Mouse (Mus musculus) thymus, adult 2 months (tissue): ENCODE data around the gene Rnasek.

Source experiments
- CTCF ChIP-seq: fragments of 200-500 bp; IDR thresholded peaks from 2 replicates; pipeline ENCODE4 v1.5.1; 2012; ENCODE audit warnings: mild to moderate bottlenecking, control low read depth, low read length, moderate library complexity, borderline replicate concordance; ENCODE audit not compliant: control insufficient read depth, poor library complexity, insufficient read depth; ENCODE audit errors: extremely low read depth
- POLR2A ChIP-seq: fragments of 200-500 bp; IDR thresholded peaks from 2 replicates; pipeline ENCODE4 v1.6.1; 2012; ENCODE audit warnings: mild to moderate bottlenecking, low read length, control low read depth, moderate library complexity; ENCODE audit not compliant: control insufficient read depth, poor library complexity, insufficient read depth; ENCODE audit errors: extremely low read depth

DNA sequence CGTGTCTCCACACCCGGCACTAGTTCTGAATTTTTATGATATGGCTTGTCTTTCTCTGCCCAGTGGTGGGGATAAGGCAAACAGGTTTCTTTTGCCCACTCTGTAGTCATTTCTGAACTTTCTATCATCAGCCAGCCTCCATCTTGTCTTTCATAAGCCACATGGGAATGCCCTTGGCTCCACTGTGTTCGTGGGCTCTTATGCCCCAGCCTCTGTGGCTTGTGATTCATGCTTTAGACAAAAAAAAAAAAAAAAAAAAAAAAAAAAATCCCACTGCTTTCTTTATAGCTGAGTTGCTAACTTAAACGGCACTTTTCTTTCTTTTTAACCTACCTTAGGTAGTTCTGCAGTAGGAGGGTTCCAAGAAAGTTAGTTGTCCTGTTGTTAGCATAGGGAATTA, 47.5 kb downstream of the Rnasek start:
- TF ChIP-seq CTCF, result no peak
- TF ChIP-seq POLR2A, result no peak
